In the genomic region with DNA sequence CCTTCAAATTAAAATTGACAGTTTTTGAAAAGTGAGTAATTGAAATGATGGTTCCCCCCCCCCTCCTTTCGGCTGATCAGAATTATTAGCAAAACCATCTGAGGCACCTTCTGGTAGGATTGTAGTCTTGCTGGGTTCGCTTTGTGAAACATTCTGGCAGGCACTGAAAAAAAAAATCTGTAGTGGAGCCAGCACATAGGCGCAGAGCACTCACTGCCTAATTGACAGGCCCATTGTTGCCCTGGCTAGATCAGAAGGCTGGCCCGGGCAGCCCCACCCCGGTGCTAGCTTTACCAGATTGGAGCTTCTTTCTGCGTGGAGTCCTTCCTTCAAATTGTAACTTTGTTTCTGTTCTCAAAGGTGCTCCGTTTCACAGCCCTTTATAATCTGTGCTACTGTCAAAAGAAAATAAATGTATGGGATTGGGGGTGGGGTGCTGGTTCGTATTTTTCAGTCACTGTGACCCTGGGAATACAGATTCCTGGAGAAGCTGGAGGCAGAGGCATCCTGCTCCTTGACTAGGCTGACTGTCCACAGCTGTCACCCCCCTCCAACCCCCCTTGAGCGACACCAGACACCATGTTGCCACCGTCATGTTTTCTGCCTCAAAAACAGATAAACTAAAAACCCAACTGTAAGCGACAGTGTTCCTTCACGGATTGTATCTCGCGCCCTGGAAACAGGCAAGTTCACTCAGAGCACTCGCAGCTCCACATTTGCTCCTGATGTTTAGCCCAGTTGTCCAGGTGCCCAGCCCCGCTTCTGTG, we compare ENCODE assay signal across 10 mouse cellular contexts.
DNase-seq lines count a peak whose midpoint lies in the region; ATAC-seq lines count a peak whose summit lies in the region.
"Had no signal": no experiment of that assay in that cellular context is flagged by ENCODE, and none has a peak within 500 bp of the region (broad histone marks: within the 10 kb centered on the region; RNA-seq: fewer than 3 reads in every experiment).

No protein-coding gene starts in this region.

- no peaks in the 10 kb centered on the region for H3K9me3 ChIP-seq in lung, embryonic 16.5 days (ENCODE audit: control insufficient read depth, low read length)
- H3K9me3 ChIP-seq in forebrain, embryonic 12.5 days: no peaks in the 10 kb centered on the region
- H3K9me3 ChIP-seq in neural tube, embryonic 14.5 days (ENCODE audit: control insufficient read depth, low read length): no peaks in the 10 kb centered on the region

- no peak for DNase-seq in lung, postnatal 4 days
- peak; percentile 45 for DNase-seq in layer of hippocampus, adult 9-11 months
- no peak for DNase-seq in urinary bladder, postnatal 4 days (ENCODE audit: low spot score in 2 of 2)
- no peak for DNase-seq in spleen, postnatal 36 days (ENCODE audit: low spot score in 2 of 2)
- DNase-seq: cerebellum, adult 11-12 months; thymus, postnatal 14 days had no signal

- no peaks in the 10 kb centered on the region for H3K4me1 ChIP-seq in lung, embryonic 16.5 days (replicated peaks; ENCODE audit: control insufficient read depth, insufficient read depth, low read length)
- peaks cover 44% of the 10 kb centered on the region for H3K4me1 ChIP-seq in forebrain, embryonic 12.5 days
- H3K4me1 ChIP-seq in neural tube, embryonic 14.5 days (ENCODE audit: control insufficient read depth, insufficient read depth, low read length): peaks cover 27% of the 10 kb centered on the region

- 45% methylated on average over 16 of the region's 16 CpGs for WGBS in lung, embryonic 16.5 days
- WGBS in forebrain, embryonic 12.5 days: 26% methylated on average over 16 of the region's 16 CpGs
- WGBS in neural tube, embryonic 14.5 days: 35% methylated on average over 16 of the region's 16 CpGs

- H3K9ac ChIP-seq in lung, embryonic 16.5 days (ENCODE audit: low read length): no peak overlapping the region
- H3K9ac ChIP-seq in forebrain, embryonic 12.5 days: no peak overlapping the region
- no peak overlapping the region for H3K9ac ChIP-seq in neural tube, embryonic 14.5 days (replicated peaks; ENCODE audit: low read depth, low read length)

- H3K4me3 ChIP-seq in lung, embryonic 16.5 days (ENCODE audit: low read length): no peak overlapping the region
- no peak overlapping the region for H3K4me3 ChIP-seq in forebrain, embryonic 12.5 days (replicated peaks)
- no peak overlapping the region for H3K4me3 ChIP-seq in neural tube, embryonic 14.5 days (ENCODE audit: low read depth, low read length)

- no peak overlapping the region for H3K27ac ChIP-seq in lung, embryonic 16.5 days (ENCODE audit: low read length)
- H3K27ac ChIP-seq in forebrain, embryonic 12.5 days: peak overlapping the region; percentile 81
- peak overlapping the region; percentile 3 for H3K27ac ChIP-seq in neural tube, embryonic 14.5 days (ENCODE audit: low read depth, low read length)

- no peak overlapping the region for H3K4me2 ChIP-seq in lung, embryonic 16.5 days (ENCODE audit: low read depth, low read length)
- H3K4me2 ChIP-seq in forebrain, embryonic 12.5 days: peak overlapping the region; percentile 34
- 0 out of 2 replicates have a peak overlapping the region, but pooled peaks have one; percentile 5 for H3K4me2 ChIP-seq in neural tube, embryonic 14.5 days (ENCODE audit: low read depth, low read length)

- no peaks in the 10 kb centered on the region for H3K27me3 ChIP-seq in lung, embryonic 16.5 days (ENCODE audit: control insufficient read depth, insufficient read depth, low read depth, low read length)
- peaks cover 15% of the 10 kb centered on the region; the same call in 1 of the 2 replicates for H3K27me3 ChIP-seq in forebrain, embryonic 12.5 days
- H3K27me3 ChIP-seq in neural tube, embryonic 14.5 days (ENCODE audit: control insufficient read depth, insufficient read depth, low read length): no peaks in the 10 kb centered on the region

- 0 out of 2 replicates have a peak, but pooled peaks have one; percentile 28 for ATAC-seq in lung, embryonic 16.5 days (ENCODE audit: low read depth)
- peak; percentile 84 for ATAC-seq in forebrain, embryonic 12.5 days (ENCODE audit: low FRiP score)
- peak; percentile 53; the same call in 1 of the 2 replicates for ATAC-seq in neural tube, embryonic 14.5 days (ENCODE audit: low read depth)
- ATAC-seq in megakaryocyte, adult 5-6 weeks (ENCODE audit: poor library complexity, severe bottlenecking): no peak

- H3K36me3 ChIP-seq in lung, embryonic 16.5 days (ENCODE audit: control insufficient read depth, insufficient read depth, low read length): no peaks in the 10 kb centered on the region
- 0 out of 2 replicates have a peak, but pooled peaks cover 3% of the 10 kb centered on the region for H3K36me3 ChIP-seq in forebrain, embryonic 12.5 days (replicated peaks)
- no peaks in the 10 kb centered on the region for H3K36me3 ChIP-seq in neural tube, embryonic 14.5 days (ENCODE audit: control insufficient read depth, insufficient read depth, low read length)
